Mouse (Mus musculus) lung, adult 2 months (tissue): ENCODE measurements at regions not wholly inside any gene's neighbourhood (a gene's known extent, or its start where the extent isn't known, plus 50 kb on each side); places are given as distances from the start of the nearest gene placed in this dataset.

Experiments used
- CTCF ChIP-seq: fragments of 200-500 bp; IDR thresholded peaks from 2 replicates; pipeline ENCODE4 v1.5.1; 2011; ENCODE audit warnings: mild to moderate bottlenecking, low read length, control low read depth; ENCODE audit not compliant: insufficient read depth
- POLR2A ChIP-seq: fragments of 200-500 bp; IDR thresholded peaks from 2 replicates; pipeline ENCODE4 v1.6.1; 2011; ENCODE audit warnings: low read depth, mild to moderate bottlenecking, control low read depth, low read length, borderline replicate concordance; ENCODE audit errors: extremely low read depth

GRCm38 (mm10) chr1:128805687-128806653, 213.9 kb upstream of the Cxcr4 start:
- TF ChIP-seq CTCF = no peak
- no peak for TF ChIP-seq POLR2A
